Mouse (Mus musculus) left cerebral cortex, adult 9 months (tissue): ENCODE results near the gene H1fx.
"Not testable (repeated sequence)": the region's sequence is repeated elsewhere in the genome, so short reads cannot be mapped to it uniquely, and the experiment has no call there.

Experiments
- DNase-seq, 2 experiments: peaks; one replicate each; pipeline ENCODE4 v3.0.0; 2022; ENCODE audit warnings: low spot score in 2 of 2

Gene H1fx

GRCm38 (mm10) chr6:87981030-87981485 is 379 bp downstream of the H1fx start:
- DNase-seq: no peak

DNA sequence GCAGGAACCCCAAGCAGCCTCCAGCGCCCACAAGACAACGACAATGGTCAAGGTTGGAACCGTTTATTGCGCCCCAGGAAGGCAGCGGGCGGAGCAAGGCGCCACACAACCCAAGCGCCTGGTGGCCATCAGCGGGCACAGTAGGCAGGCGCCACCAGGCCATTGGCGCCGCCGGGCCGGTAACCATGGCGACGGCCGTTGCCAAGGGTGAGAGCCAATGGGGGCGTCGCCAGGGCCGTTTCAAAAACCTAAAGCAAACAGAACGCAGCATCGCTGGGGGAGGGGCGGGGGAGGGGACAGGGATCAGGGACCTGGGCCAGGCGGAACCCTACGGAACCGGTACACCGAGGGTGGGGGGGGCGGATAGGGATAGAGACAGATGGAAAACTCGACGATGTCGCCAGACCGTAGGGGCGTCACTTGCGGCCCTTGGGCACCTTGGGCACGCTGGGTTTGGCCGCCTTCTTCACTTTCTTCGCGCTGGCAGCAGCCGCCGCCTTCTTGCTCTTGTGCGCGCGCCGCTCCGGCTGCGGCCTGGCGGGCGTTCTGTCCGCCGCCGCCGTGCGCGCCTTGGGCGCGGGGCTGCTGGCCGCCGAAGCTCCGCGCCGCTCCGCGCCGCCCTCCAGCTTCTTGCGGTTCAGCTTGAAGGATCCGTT is 935 bp downstream of the H1fx start:
- DNase-seq: peak; percentile 61 to 81

DNA sequence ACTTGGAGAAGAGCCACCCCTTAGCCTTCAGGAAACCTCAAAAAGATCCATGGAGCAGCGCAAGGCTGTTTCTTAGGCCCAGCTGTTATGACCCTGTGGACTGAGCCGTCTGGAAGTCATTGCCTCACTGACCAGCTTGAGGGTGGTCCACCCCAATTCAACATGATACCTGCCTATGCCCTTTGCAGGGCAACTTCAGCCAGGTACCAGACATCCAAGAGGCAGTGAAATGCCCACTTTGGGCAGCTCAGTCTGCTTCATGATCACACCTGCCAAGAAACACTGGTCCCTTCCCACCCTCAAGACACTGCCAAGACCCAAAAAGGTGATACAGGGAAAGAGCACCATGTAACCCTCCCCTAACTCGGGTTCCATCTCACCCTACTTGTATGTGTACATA is 1.7 kb downstream of the H1fx start:
- no peak for DNase-seq

- no peak for DNase-seq
These were observed 11.4 kb downstream of the H1fx start for GRCm38 (mm10) chr6:87970041-87970440.

DNA sequence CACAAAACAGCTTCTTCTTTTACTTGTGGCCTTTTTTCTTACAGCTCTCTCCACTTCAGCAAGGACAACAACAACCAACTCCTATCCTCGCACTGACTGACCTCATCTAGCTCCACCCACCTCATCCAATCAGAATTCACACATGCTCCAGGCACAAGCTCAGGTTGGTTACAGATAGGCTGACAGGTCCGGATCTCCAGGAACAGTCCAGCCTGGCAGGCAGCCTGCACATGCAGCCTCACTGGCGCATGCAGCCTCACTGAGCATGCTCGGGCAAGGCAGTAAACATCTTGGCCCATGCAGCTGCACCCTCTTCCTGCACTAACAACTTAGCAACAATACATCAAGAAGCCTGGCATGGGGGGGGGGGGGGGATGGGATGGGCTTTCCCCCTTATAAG is 19.0 kb downstream of the H1fx start:
- DNase-seq: not testable (repeated sequence)

DNA sequence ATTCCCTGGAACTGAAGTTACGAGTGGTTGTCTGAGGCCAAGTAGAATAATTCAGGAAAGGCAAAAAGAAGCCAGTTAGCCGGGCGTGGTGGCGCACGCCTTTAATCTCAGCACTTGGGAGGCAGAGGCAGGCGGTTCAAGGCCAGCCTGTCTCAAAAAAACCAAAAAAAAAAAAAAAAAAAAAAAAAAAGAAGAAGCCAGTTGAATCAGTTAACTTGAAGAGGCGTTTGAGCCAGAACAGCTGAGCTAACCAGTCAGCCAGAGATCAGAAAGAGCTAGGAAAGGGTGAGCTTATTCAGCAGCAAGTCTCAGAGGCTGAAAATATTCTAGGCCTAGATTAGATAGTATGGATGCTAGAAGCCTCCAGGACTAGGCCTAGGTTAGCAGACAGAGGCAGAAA is 39.3 kb downstream of the H1fx start:
- DNase-seq: no peak

- DNase-seq: no peak
These were observed 42.5 kb downstream of the H1fx start for GRCm38 (mm10) chr6:87938941-87939340.

- no peak for DNase-seq
These were observed 44.2 kb downstream of the H1fx start for GRCm38 (mm10) chr6:87937178-87937788.

DNA sequence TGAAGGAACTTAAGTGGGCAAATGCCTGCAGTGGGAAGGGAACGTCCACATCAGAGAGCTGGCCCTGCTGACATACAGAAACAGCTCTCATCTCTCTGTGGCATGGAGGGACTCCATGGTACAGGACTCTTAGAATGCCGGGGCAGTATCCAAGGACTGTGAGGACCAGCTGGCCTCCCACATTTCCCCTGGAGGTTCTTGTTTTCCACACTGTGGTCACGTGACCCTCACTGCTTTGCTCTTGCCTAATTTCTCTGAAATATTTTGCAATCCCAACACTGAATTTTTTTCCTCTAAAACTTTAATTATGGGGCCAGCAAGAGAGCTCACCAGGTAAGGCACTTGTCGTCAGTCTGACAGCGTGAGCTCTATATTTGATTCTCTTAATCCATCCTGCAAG is 46.4 kb downstream of the H1fx start:
- DNase-seq: no peak
